Mouse (Mus musculus): Measurements from ENCODE around the gene Cc2d1b. TPM values are rescaled to one million over a fixed set of nuclear protein-coding genes. Genes with fewer than 3 reads are reported as not detected.
A peak's percentile ranks its signal among the peaks of the same experiment; 100 is the strongest.

Gene Cc2d1b
- total and polyA plus RNA-seq, 3 experiments, result 35.6 to 50.3 TPM; not detected in 1

- peak; percentile 55; the same call in 1 of the 2 replicates for TF ChIP-seq ETS1 (IDR thresholded peaks at IDR 0.05; ENCODE audit: low read depth, low read length)
- TF ChIP-seq RAD21 (IDR thresholded peaks at IDR 0.05; ENCODE audit: low read depth, low read length), result no peak
- TF ChIP-seq HCFC1 (IDR thresholded peaks at IDR 0.05; ENCODE audit: low read depth, low read length), result peak; percentile 90
Observed at GRCm38 (mm10) chr4:108578840-108579742, 40.6 kb upstream of the Cc2d1b start, which contains the start of the genes Prpf38a and Orc1 (continued).

- Histone ChIP-seq H3K4me3 (ENCODE audit: control insufficient read depth in 1 of 2, insufficient read depth in 1 of 2, low read depth in 2 of 2, low read length in 2 of 2) (peak overlapping the region; percentile 54 to 80), H3K27me3 (ENCODE audit: control insufficient read depth in 1 of 2, insufficient read depth in 2 of 2, low read length in 2 of 2) (no peaks in the 10 kb centered on the region), H3K4me1 (ENCODE audit: control insufficient read depth in 1 of 2, insufficient read depth in 2 of 2, low read length in 2 of 2) (peaks cover 0 to 10% of the 10 kb centered on the region in 2 experiments; a peak in 1 of 4 replicates), H3K36me3 (ENCODE audit: control insufficient read depth in 1 of 2, insufficient read depth in 2 of 2, low read length in 2 of 2) (peaks cover 6 to 16% of the 10 kb centered on the region in 2 experiments; a peak in 3 of 4 replicates), H3K79me2 (ENCODE audit: control insufficient read depth, insufficient read depth, low read length, poor library complexity) (peaks cover 51% of the 10 kb centered on the region), H3K9ac (ENCODE audit: control insufficient read depth, low read depth, low read length, poor library complexity, severe bottlenecking) (peak overlapping the region; percentile 76), H3K9me3 (replicated peaks; ENCODE audit: insufficient read depth, low read length) (no peaks in the 10 kb centered on the region), H3K27ac (ENCODE audit: control insufficient read depth, low read depth, low read length) (peak overlapping the region; percentile 69)
- TF ChIP-seq ZNF384 (IDR thresholded peaks at IDR 0.05; ENCODE audit: low read depth, low read length) (0 out of 2 replicates have a peak, but pooled peaks have one; percentile 6), NELFE (IDR thresholded peaks at IDR 0.05; ENCODE audit: low read depth, low read length) (no peak), MYC (IDR thresholded peaks at IDR 0.05; ENCODE audit: low read depth, low read length) (peak; percentile 52; the same call in 1 of the 2 replicates), ELF1 (IDR thresholded peaks at IDR 0.05; ENCODE audit: low read depth, low read length) (no peak), ZC3H11A (IDR thresholded peaks at IDR 0.05; ENCODE audit: low read depth, low read length) (no peak), MXI1 (IDR thresholded peaks at IDR 0.05; ENCODE audit: low read depth, low read length) (peak; percentile 66; the same call in 1 of the 2 replicates), BHLHE40 (IDR thresholded peaks at IDR 0.05; ENCODE audit: borderline replicate concordance, low read depth, low read length) (no peak), MAZ (IDR thresholded peaks at IDR 0.05; ENCODE audit: low read depth, low read length) (no peak), MEF2A (IDR thresholded peaks at IDR 0.05; ENCODE audit: extremely low read depth, insufficient replicate concordance, low read depth, low read length, poor library complexity, severe bottlenecking) (no peak), TCF12 (IDR thresholded peaks at IDR 0.05; ENCODE audit: low read depth, low read length) (no peak)
- peak; percentile 55 for DNase-seq (ENCODE audit: low read depth, low spot score)
Observed at GRCm38 (mm10) chr4:108579743-108580411, 39.9 kb upstream of the Cc2d1b start.

GRCm38 (mm10) chr4:108593376-108593775 is 26.4 kb upstream of the Cc2d1b start:
- no peak for DNase-seq (ENCODE audit: low read depth, low spot score)
- H3K9ac ChIP-seq (ENCODE audit: control insufficient read depth, low read depth, low read length, poor library complexity, severe bottlenecking), result no peak overlapping the region
- no peaks in the 10 kb centered on the region for H3K4me1 ChIP-seq (ENCODE audit: control insufficient read depth in 1 of 2, insufficient read depth in 2 of 2, low read length in 2 of 2)
- no peaks in the 10 kb centered on the region for H3K27me3 ChIP-seq (ENCODE audit: control insufficient read depth in 1 of 2, insufficient read depth in 2 of 2, low read length in 2 of 2)
- H3K4me3 ChIP-seq (ENCODE audit: control insufficient read depth in 1 of 2, insufficient read depth in 1 of 2, low read depth in 2 of 2, low read length in 2 of 2), result no peak overlapping the region
- no peaks in the 10 kb centered on the region for H3K9me3 ChIP-seq (replicated peaks; ENCODE audit: insufficient read depth, low read length)
- peaks cover 0 to 21% of the 10 kb centered on the region in 2 experiments; a peak in 2 of 4 replicates for H3K36me3 ChIP-seq (ENCODE audit: control insufficient read depth in 1 of 2, insufficient read depth in 2 of 2, low read length in 2 of 2)
- no peak for TF ChIP-seq SIN3A (IDR thresholded peaks at IDR 0.05; ENCODE audit: low read length)
- TF ChIP-seq POLR2AphosphoS5 (IDR thresholded peaks at IDR 0.05; ENCODE audit: borderline replicate concordance, low read depth, low read length), result no peak
- TF ChIP-seq ELF1 (IDR thresholded peaks at IDR 0.05; ENCODE audit: low read depth, low read length), result no peak
- no peak for TF ChIP-seq USF2 (IDR thresholded peaks at IDR 0.05; ENCODE audit: borderline replicate concordance in 1 of 2, insufficient read depth in 1 of 2, low read depth in 1 of 2, low read length in 2 of 2)
- H3K27ac ChIP-seq (ENCODE audit: control insufficient read depth, low read depth, low read length), result no peak overlapping the region
- H3K79me2 ChIP-seq (ENCODE audit: control insufficient read depth, insufficient read depth, low read length, poor library complexity), result no peaks in the 10 kb centered on the region
